Mouse (Mus musculus): Measurements from ENCODE around the gene Atl1. TPM values are rescaled to one million over a fixed set of nuclear protein-coding genes. Genes with fewer than 3 reads are reported as not detected.

Gene Atl1
- polyA plus RNA-seq, 1 experiment from 2014 or later = 6.2 TPM

GRCm38 (mm10) chr12:69855641-69856300 lies 36.6 kb upstream of the Atl1 start:
- no peaks in the 10 kb centered on the region for H3K9me3 ChIP-seq (replicated peaks; ENCODE audit: control insufficient read depth, low read length)
- ATAC-seq (replicated peaks; ENCODE audit: insufficient number of reproducible peaks, low FRiP score, low TSS enrichment) = no peak
- H3K36me3 ChIP-seq (ENCODE audit: control insufficient read depth, insufficient read depth, low read length) = no peaks in the 10 kb centered on the region; the same call in none of the 2 replicates
- peaks cover 7% of the 10 kb centered on the region for H3K4me1 ChIP-seq (ENCODE audit: control insufficient read depth, insufficient read depth, low read length)
- no peaks in the 10 kb centered on the region for H3K27me3 ChIP-seq (ENCODE audit: control insufficient read depth, insufficient read depth, low read length)
- no peak overlapping the region for H3K9ac ChIP-seq (ENCODE audit: low read depth, low read length)
- H3K4me3 ChIP-seq (ENCODE audit: low read depth, low read length) = no peak overlapping the region
- no peak overlapping the region for H3K27ac ChIP-seq (ENCODE audit: low read depth, low read length)
- WGBS (ENCODE audit: insufficient replicate concordance) = 95% methylated on average over 12 of the region's 12 CpGs
- H3K4me2 ChIP-seq = no peak overlapping the region

- ATAC-seq (replicated peaks; ENCODE audit: insufficient number of reproducible peaks, low FRiP score, low TSS enrichment) = no peak
- no peaks in the 10 kb centered on the region; the same call in none of the 2 replicates for H3K36me3 ChIP-seq (ENCODE audit: control insufficient read depth, insufficient read depth, low read length)
- H3K27me3 ChIP-seq (ENCODE audit: control insufficient read depth, insufficient read depth, low read length) = no peaks in the 10 kb centered on the region
- no peak overlapping the region for H3K9ac ChIP-seq (ENCODE audit: low read depth, low read length)
- H3K4me1 ChIP-seq (ENCODE audit: control insufficient read depth, insufficient read depth, low read length) = peaks cover 7% of the 10 kb centered on the region
- no peak overlapping the region for H3K27ac ChIP-seq (ENCODE audit: low read depth, low read length)
- H3K4me2 ChIP-seq = no peak overlapping the region
- 90% methylated on average over 10 of the region's 10 CpGs for WGBS (ENCODE audit: insufficient replicate concordance)
- H3K4me3 ChIP-seq (ENCODE audit: low read depth, low read length) = no peak overlapping the region
- H3K9me3 ChIP-seq (replicated peaks; ENCODE audit: control insufficient read depth, low read length) = no peaks in the 10 kb centered on the region
Measured at GRCm38 (mm10) chr12:69856398-69856797, 36.0 kb upstream of the Atl1 start.

GRCm38 (mm10) chr12:69857597-69857996 lies 34.8 kb upstream of the Atl1 start:
- Histone ChIP-seq H3K4me1 (ENCODE audit: control insufficient read depth, insufficient read depth, low read length) (peaks cover 7% of the 10 kb centered on the region), H3K4me3 (ENCODE audit: low read depth, low read length) (no peak overlapping the region), H3K9me3 (replicated peaks; ENCODE audit: control insufficient read depth, low read length) (no peaks in the 10 kb centered on the region), H3K4me2 (no peak overlapping the region), H3K9ac (ENCODE audit: low read depth, low read length) (no peak overlapping the region), H3K27ac (ENCODE audit: low read depth, low read length) (no peak overlapping the region), H3K27me3 (ENCODE audit: control insufficient read depth, insufficient read depth, low read length) (no peaks in the 10 kb centered on the region), H3K36me3 (ENCODE audit: control insufficient read depth, insufficient read depth, low read length) (no peaks in the 10 kb centered on the region; the same call in 1 of the 2 replicates)
- WGBS (ENCODE audit: insufficient replicate concordance) = 83% methylated on average over 2 of the region's 2 CpGs
- ATAC-seq (replicated peaks; ENCODE audit: insufficient number of reproducible peaks, low FRiP score, low TSS enrichment) = no peak

GRCm38 (mm10) chr12:69858847-69859246 lies 33.6 kb upstream of the Atl1 start:
- H3K4me3 ChIP-seq (ENCODE audit: low read depth, low read length) = no peak overlapping the region
- no peak overlapping the region for H3K9ac ChIP-seq (ENCODE audit: low read depth, low read length)
- no peaks in the 10 kb centered on the region for H3K27me3 ChIP-seq (ENCODE audit: control insufficient read depth, insufficient read depth, low read length)
- H3K27ac ChIP-seq (ENCODE audit: low read depth, low read length) = no peak overlapping the region; the same call in 1 of the 2 replicates
- no peaks in the 10 kb centered on the region for H3K9me3 ChIP-seq (replicated peaks; ENCODE audit: control insufficient read depth, low read length)
- peaks cover 7% of the 10 kb centered on the region for H3K4me1 ChIP-seq (ENCODE audit: control insufficient read depth, insufficient read depth, low read length)
- H3K36me3 ChIP-seq (ENCODE audit: control insufficient read depth, insufficient read depth, low read length) = no peaks in the 10 kb centered on the region; the same call in 1 of the 2 replicates
- ATAC-seq (replicated peaks; ENCODE audit: insufficient number of reproducible peaks, low FRiP score, low TSS enrichment) = 0 out of 2 replicates have a peak, but pooled peaks have one; percentile 59
- WGBS (ENCODE audit: insufficient replicate concordance) = 30% methylated on average over 4 of the region's 4 CpGs
- peak overlapping the region; percentile 36 for H3K4me2 ChIP-seq

GRCm38 (mm10) chr12:69863505-69863904 lies 28.9 kb upstream of the Atl1 start:
- Histone ChIP-seq H3K36me3 (ENCODE audit: control insufficient read depth, insufficient read depth, low read length) (no peaks in the 10 kb centered on the region), H3K27ac (ENCODE audit: low read depth, low read length) (no peak overlapping the region), H3K4me3 (ENCODE audit: low read depth, low read length) (no peak overlapping the region), H3K9ac (ENCODE audit: low read depth, low read length) (no peak overlapping the region), H3K27me3 (ENCODE audit: control insufficient read depth, insufficient read depth, low read length) (no peaks in the 10 kb centered on the region), H3K4me1 (ENCODE audit: control insufficient read depth, insufficient read depth, low read length) (peaks cover 6% of the 10 kb centered on the region), H3K4me2 (no peak overlapping the region), H3K9me3 (replicated peaks; ENCODE audit: control insufficient read depth, low read length) (no peaks in the 10 kb centered on the region)
- ATAC-seq (replicated peaks; ENCODE audit: insufficient number of reproducible peaks, low FRiP score, low TSS enrichment) = no peak
- 82% methylated on average over 5 of the region's 5 CpGs for WGBS (ENCODE audit: insufficient replicate concordance)

- H3K36me3 ChIP-seq (ENCODE audit: control insufficient read depth, insufficient read depth, low read length) = no peaks in the 10 kb centered on the region
- H3K9ac ChIP-seq (ENCODE audit: low read depth, low read length) = no peak overlapping the region
- H3K4me1 ChIP-seq (ENCODE audit: control insufficient read depth, insufficient read depth, low read length) = no peaks in the 10 kb centered on the region; the same call in 1 of the 2 replicates
- 67% methylated on average over 4 of the region's 4 CpGs for WGBS (ENCODE audit: insufficient replicate concordance)
- no peak overlapping the region for H3K4me2 ChIP-seq
- no peaks in the 10 kb centered on the region for H3K27me3 ChIP-seq (ENCODE audit: control insufficient read depth, insufficient read depth, low read length)
- no peak for ATAC-seq (replicated peaks; ENCODE audit: insufficient number of reproducible peaks, low FRiP score, low TSS enrichment)
- no peak overlapping the region for H3K4me3 ChIP-seq (ENCODE audit: low read depth, low read length)
- no peaks in the 10 kb centered on the region for H3K9me3 ChIP-seq (replicated peaks; ENCODE audit: control insufficient read depth, low read length)
- no peak overlapping the region for H3K27ac ChIP-seq (ENCODE audit: low read depth, low read length)
Measured at GRCm38 (mm10) chr12:69864164-69864692, 28.2 kb upstream of the Atl1 start.

- no peak for ATAC-seq (replicated peaks; ENCODE audit: insufficient number of reproducible peaks, low FRiP score, low TSS enrichment)
- no peak overlapping the region for H3K27ac ChIP-seq (ENCODE audit: low read depth, low read length)
- no peak overlapping the region for H3K9ac ChIP-seq (ENCODE audit: low read depth, low read length)
- H3K36me3 ChIP-seq (ENCODE audit: control insufficient read depth, insufficient read depth, low read length) = peaks cover 6% of the 10 kb centered on the region; the same call in 1 of the 2 replicates
- no peak overlapping the region for H3K4me2 ChIP-seq
- no peaks in the 10 kb centered on the region for H3K9me3 ChIP-seq (replicated peaks; ENCODE audit: control insufficient read depth, low read length)
- no peak overlapping the region for H3K4me3 ChIP-seq (ENCODE audit: low read depth, low read length)
- H3K4me1 ChIP-seq (ENCODE audit: control insufficient read depth, insufficient read depth, low read length) = no peaks in the 10 kb centered on the region; the same call in 1 of the 2 replicates
- WGBS (ENCODE audit: insufficient replicate concordance) = 80% methylated on average over 5 of the region's 5 CpGs
- no peaks in the 10 kb centered on the region for H3K27me3 ChIP-seq (ENCODE audit: control insufficient read depth, insufficient read depth, low read length)
Measured at GRCm38 (mm10) chr12:69867338-69867737, 25.1 kb upstream of the Atl1 start.

- H3K4me2 ChIP-seq = no peak overlapping the region
- H3K4me1 ChIP-seq (ENCODE audit: control insufficient read depth, insufficient read depth, low read length) = peaks cover 4% of the 10 kb centered on the region
- 94% methylated on average over 5 of the region's 5 CpGs for WGBS (ENCODE audit: insufficient replicate concordance)
- no peaks in the 10 kb centered on the region for H3K9me3 ChIP-seq (replicated peaks; ENCODE audit: control insufficient read depth, low read length)
- H3K9ac ChIP-seq (ENCODE audit: low read depth, low read length) = no peak overlapping the region
- ATAC-seq (replicated peaks; ENCODE audit: insufficient number of reproducible peaks, low FRiP score, low TSS enrichment) = no peak
- H3K36me3 ChIP-seq (ENCODE audit: control insufficient read depth, insufficient read depth, low read length) = peaks cover 6% of the 10 kb centered on the region
- H3K27ac ChIP-seq (ENCODE audit: low read depth, low read length) = no peak overlapping the region
- no peaks in the 10 kb centered on the region for H3K27me3 ChIP-seq (ENCODE audit: control insufficient read depth, insufficient read depth, low read length)
- no peak overlapping the region for H3K4me3 ChIP-seq (ENCODE audit: low read depth, low read length)
Measured at GRCm38 (mm10) chr12:69871632-69872031, 20.8 kb upstream of the Atl1 start.

All from heart, embryonic 11.5 days (tissue).